Mouse (Mus musculus) thymus, postnatal 4 days (tissue): ENCODE measurements around the gene Apool.
A peak's percentile ranks its signal among the peaks of the same experiment; 100 is the strongest.

Experiments used
- DNase-seq: peaks from one replicate; pipeline ENCODE4 v3.0.0; 2021

Gene Apool

GRCm38 (mm10) chrX:112310804-112311530 is at the start of gene Apool:
TSS of gene Apool (plus strand) at chrX:112311334.
- peak; percentile 88 for DNase-seq

DNA sequence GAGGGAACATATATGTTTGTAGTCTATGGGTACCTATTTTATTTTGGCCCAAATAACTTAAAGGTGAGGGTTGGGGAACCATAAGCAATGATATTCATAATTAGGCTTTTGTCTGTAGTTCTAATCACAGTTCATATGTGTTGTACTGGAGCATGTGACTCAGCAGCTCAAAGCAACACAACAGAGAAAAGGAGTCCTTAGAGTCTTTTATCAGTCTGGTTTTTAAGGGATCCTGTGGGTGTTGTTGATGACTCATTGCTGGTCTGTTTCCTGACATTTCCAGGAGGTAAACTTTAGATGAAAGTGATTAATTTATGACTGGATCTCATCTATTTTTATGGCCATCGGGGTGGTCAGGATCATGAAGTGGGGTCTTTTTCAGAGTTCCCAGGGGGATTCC is 37.6 kb upstream of the Apool start:
- no peak for DNase-seq

DNA sequence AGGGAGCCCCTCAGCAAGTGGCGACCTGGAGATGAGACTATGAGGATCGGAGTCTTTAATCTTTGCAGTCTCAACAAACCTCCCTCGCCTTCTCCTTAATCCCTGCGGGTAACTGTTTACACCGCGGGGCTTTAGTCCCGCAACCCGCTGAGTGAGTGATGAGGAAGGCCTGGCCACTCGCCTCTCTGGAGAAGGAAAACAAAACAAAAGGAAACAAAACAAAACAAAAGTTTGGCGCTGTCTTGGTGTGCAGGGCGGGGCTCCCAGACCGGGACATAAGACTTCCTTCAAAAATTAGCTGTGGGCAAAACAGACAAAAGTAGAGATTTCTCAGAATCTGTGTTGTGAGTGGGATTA is 375 bp downstream of the Apool start:
- DNase-seq = no peak

- DNase-seq = no peak
Measured at GRCm38 (mm10) chrX:112312094-112312493, 960 bp downstream of the Apool start.

GRCm38 (mm10) chrX:112320273-112320672 is 9.1 kb downstream of the Apool start:
- no peak for DNase-seq

GRCm38 (mm10) chrX:112339486-112339885 is 28.4 kb downstream of the Apool start:
- no peak for DNase-seq

GRCm38 (mm10) chrX:112347467-112348394 is 36.6 kb downstream of the Apool start:
- DNase-seq = no peak

DNA sequence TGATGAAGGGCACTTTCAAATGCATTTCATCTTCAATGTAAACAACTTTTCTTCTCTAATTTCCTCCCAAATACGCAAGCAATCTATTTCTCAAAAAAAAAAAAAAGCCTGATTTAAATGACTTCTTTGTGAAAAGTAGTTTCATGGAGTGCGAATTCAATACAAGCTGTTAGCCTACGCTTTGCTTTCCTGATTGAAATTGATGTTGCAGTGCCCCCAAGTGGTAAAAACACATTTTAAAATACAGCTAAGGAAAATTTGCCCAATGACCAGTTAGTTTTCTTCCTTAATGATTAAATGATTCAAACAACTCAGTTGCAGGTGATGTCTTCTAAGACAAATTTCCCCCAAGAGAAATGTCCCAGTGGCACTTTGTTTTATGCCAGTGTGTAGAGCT is 37.3 kb downstream of the Apool start:
- no peak for DNase-seq

DNA sequence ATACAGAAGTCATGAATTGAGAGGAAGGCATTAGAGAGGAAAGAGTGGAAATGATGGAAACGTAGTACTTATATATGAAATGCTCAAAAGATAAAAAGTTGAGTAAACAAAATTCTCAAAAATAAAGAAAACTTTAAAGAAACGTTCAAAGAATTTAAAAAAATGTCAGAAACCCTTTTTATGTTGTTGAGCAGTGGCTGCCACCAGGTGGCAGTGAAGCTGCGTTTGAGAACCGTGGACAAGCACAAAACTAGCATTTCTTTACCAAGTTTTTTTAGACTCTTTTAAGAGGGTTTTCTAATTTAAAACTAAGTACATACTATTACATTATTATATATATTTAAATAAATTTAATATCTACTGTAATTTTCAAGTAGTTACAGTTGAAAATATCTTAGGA is 57.3 kb downstream of the Apool start:
- DNase-seq = peak; percentile 25

DNA sequence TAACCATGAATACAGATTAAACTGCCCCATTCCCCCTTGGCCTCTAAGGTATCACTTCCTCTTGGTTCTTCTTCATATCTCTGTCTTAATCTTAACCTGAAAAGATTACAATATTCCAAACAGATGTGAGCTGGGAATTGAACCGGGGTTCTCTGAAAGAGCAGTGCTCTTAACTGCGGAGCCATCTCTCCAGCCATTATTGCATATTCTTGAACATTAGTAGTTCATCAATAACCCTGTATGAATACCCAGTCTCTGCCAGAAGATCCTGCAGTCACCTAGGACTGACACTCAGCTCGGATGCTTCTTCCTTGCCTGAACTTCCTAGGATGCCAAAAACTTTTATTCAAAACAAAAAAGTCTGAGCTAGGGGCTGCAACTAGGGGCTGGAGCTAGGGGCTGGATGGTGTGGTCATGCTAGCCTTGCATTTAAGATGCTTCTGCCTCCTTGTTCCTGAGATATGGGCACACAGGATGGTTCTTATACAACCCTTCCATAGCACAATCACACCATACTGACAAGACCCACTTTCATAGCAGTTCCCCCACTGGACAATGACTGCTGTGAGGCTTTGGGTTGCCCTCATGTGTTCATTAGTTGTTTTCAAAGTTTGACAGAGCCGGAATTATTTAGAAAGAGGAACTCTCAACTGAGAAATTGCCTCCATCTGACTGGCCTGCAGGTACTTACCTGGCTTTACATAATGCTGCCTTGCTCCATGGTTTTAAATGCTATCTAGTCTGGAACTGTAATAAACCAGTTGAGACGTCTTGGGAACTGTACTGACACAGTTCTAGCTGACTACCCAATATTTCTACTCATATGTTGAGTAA is 59.7 kb downstream of the Apool start:
- DNase-seq = peak; percentile 31

DNA sequence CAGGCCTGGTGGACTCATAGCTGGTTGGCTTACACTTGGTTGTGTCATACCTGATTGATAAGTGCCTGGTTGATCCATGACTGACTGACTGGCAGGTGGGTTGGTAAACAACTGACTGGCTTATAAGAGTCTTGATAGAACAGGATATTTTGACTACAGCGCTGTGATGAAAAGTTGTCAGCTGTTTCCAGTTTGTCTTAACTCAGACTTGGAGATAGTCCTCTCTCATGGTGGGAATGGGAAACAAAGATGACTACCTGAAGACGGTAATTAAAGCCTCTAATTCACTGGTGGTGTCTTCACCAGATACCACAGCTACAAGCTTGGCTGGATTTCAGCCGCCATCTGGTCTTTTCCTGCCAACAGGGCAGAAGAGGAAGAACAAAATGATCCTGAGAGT is 95.5 kb downstream of the Apool start, which contains the start of gene Satl1:
TSS of gene Satl1 (minus strand) at position 101 of the 400 bp plus-strand sequence.
- DNase-seq = no peak

DNA sequence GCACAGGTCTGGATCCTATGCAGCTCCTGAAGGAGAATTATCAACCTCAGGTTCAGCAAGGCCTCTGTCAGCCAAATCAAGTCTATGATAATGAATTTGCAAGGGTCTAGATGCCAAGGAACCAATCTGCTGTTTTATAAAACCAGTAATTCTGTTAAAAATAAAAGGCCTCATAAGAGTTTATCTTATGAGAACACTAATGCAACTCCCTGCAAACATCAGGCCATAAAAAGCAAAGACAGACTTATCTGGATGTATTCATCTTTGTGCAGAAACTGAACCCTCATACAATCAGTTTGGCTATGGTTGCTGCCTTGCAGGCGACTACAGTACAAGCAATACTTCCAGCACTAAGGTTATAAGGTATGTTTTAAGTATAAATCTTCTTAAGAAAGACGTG is 101.2 kb downstream of the Apool start:
- no peak for DNase-seq
